Mouse (Mus musculus): Measurements from ENCODE around the gene Trabd2b. TPM values are rescaled to one million over a fixed set of nuclear protein-coding genes. Genes with fewer than 3 reads are reported as not detected.
A peak's percentile ranks its signal among the peaks of the same experiment; 100 is the strongest.

Trabd2b gene
- total RNA-seq (2022), result 10 to 100 TPM; 62.0 to 82.7 (median 71.5) TPM

DNA sequence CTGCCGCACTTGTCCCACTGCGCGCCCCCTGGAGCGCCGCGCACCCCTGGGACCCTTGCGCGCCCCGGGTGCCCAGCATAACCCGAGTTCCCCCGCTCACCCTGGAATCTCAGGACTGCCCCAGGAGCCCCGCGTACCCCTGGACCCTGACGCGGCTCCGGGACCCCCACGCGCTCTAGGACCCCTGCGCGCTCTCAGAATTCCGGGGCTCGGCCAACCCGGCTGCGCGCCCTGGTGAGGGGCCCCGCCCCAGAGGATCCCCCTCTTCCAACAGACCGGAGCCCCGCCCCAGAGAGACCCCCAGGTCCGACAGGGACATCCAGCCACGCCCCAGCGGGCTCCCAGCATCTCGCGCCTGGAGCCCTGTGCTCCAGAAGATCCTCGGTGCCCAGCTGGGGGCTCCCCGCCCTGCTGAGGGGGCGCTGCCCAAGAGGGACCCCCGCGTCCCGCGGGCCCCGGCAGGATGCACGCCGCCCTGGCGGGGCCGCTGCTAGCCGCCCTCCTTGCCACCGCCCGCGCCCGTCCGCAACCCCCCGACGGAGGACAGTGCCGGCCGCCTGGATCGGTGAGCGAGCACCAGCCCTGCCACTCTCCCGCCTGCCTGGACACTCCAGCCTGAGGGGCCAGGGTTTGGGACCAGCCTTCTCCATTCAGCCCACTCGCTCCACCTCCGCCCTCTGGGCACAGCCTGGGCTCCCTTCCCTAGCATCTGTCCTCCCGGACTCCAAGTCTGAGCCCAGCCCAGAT, at the start of gene Trabd2b:
Gene Trabd2b, plus strand, starts transcription at position 370 of the 747 bp plus-strand sequence.
- no peak for DNase-seq (ENCODE audit: low spot score)

- no peak for DNase-seq (ENCODE audit: low spot score)
These were observed 49.1 kb upstream of the Trabd2b start for GRCm38 (mm10) chr4:114357420-114357819.

DNA sequence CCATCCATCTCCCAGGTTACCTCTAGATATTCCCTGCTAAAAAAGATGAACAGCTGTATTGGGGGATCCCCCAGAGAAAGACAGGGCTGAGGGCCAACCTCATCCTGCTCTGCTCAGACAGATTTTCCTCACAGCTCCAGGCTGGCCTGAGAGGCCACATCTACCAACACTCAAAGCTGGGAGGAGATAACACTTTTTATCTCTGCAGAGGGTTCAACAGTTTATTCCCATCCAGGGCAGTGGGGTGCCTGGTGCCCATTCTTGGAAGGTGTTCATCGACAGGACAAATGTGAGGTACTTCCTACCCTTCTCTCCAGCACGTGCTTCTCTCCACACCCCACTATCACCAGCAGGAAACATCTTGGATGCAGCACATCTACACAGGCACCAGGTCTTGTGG, 47.6 kb upstream of the Trabd2b start:
- DNase-seq (ENCODE audit: low spot score), result no peak

- no peak for DNase-seq (ENCODE audit: low spot score)
These were observed 46.7 kb upstream of the Trabd2b start for GRCm38 (mm10) chr4:114359818-114360217.

- no peak for DNase-seq (ENCODE audit: low spot score)
These were observed 45.2 kb upstream of the Trabd2b start for GRCm38 (mm10) chr4:114361336-114361735.

- DNase-seq (ENCODE audit: low spot score), result no peak
These were observed 41.5 kb upstream of the Trabd2b start for GRCm38 (mm10) chr4:114365000-114365399.

DNA sequence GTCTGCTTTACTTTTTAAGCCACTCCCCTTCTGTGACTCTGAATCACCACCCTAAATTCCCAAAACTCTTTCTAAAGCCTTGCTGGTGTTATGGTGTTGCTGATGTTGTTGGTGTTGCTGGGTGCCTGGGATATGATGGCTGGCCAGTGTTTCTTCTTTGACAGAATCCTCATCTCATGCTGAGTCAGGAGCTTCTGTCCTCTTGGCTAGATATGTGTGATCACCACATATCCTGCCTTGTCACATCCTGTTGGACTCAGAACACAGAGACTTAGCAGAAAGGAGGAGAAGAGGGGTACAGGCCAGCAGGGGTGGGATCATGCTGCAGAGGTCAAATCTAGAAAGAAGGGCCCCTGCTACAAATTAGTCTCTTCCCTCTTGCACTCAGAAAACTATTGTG, 40.9 kb upstream of the Trabd2b start:
- DNase-seq (ENCODE audit: low spot score), result no peak

- no peak for DNase-seq (ENCODE audit: low spot score)
These were observed 39.5 kb upstream of the Trabd2b start for GRCm38 (mm10) chr4:114367005-114367404.

GRCm38 (mm10) chr4:114367840-114368239, 38.7 kb upstream of the Trabd2b start:
- DNase-seq (ENCODE audit: low spot score), result no peak

DNA sequence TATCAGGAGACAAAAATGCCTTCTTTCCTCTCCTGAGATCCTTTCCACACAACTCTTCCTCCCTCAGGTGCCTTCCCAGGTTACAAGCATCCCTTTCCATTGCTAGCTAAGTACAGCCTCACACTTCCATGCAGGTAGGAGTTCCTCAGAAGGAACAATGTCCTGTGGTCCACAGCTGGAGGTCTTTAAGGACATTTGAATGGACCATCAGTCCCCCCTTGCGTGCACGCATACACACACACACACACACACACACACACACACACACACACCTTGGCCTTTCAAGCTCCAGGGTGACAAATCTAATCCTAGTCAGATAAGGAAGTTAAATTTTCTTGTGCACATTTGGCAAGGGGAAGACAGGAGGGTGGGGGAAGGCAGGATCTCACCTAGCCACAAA, 36.9 kb upstream of the Trabd2b start:
- no peak for DNase-seq (ENCODE audit: low spot score)

DNA sequence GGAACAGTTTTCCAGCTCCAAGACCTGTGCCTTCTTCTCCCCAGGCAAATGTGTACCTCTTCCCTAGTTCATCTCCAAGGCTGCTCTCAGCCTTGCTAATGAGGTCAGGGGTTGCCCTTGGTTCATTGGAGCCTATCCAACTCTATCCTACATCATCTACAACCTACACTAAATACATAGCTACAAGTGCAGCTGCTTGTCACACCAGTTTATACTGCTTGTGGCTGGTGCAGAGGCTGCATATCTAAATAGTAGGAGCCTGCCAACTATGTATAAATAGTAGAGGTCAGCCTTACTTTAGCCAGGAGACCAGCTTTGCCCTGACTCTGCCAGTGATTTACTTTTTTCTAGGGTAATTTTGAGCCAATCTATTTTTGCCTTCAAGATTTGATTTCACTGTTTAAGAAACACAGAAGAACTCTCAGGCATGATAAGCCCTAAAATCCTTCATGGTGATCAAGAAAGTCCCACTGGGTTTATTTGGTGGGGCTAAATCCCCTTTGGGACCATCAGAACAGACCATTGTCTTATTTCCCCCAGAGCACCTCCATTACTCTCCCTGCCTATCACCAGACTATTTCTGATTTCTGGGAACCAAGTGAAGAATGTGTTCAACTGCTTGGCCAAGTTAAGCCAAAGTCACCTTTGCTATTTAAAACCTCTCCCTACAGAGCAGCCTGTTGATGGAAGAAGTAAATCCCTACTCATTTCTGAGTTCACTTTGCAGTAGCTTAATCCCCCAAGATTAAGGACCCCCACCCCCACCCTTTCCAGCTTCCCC, 35.4 kb upstream of the Trabd2b start:
- peak; percentile 35 for DNase-seq (ENCODE audit: low spot score)

GRCm38 (mm10) chr4:114372699-114373098, 33.8 kb upstream of the Trabd2b start:
- no peak for DNase-seq (ENCODE audit: low spot score)

- no peak for DNase-seq (ENCODE audit: low spot score)
These were observed 32.2 kb upstream of the Trabd2b start for GRCm38 (mm10) chr4:114374330-114374729.

- no peak for DNase-seq (ENCODE audit: low spot score)
These were observed 29.0 kb upstream of the Trabd2b start for GRCm38 (mm10) chr4:114377531-114377930.

DNA sequence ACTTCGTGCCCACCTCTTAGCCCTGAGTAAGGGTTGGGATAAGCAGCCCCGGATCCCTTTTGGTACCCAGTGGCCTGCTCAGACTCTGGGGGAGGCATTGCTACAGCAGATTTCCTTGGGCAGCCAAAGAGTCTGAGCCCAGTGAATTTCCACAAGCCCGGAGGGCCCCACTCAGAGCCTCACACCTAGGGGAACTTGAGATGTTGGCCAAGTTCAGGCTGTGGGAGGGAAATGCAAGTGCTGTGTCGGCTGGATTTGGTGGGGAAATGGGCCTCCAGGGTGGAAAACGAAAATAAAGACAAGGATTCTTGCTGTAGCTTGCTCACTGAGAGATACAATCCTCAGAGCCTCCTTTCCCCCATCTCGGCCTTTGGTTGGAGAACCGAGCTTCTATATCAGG, 28.0 kb upstream of the Trabd2b start:
- DNase-seq (ENCODE audit: low spot score), result no peak

- DNase-seq (ENCODE audit: low spot score), result no peak
These were observed 27.0 kb upstream of the Trabd2b start for GRCm38 (mm10) chr4:114379416-114379956.

- DNase-seq (ENCODE audit: low spot score), result no peak
These were observed 23.9 kb upstream of the Trabd2b start for GRCm38 (mm10) chr4:114382627-114383026.

DNA sequence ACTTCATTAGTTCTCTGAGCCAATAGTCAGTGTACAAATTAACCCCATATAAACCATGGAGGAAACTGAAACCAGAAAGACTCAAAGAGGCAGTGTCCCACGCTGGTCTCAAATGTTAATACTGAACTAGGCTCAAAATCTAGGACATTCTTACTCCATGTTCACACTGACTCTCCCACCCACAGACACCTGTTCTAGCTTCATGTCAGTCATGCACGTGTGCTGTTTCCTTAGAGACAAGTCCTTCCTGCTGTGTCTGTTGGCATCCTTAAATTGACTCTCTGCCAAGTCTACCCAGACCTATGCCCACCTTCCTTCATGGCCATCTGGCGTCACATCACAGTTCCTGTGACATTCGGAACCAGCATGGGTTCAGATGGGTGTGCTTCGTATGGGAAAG, 21.3 kb upstream of the Trabd2b start:
- no peak for DNase-seq (ENCODE audit: low spot score)

DNA sequence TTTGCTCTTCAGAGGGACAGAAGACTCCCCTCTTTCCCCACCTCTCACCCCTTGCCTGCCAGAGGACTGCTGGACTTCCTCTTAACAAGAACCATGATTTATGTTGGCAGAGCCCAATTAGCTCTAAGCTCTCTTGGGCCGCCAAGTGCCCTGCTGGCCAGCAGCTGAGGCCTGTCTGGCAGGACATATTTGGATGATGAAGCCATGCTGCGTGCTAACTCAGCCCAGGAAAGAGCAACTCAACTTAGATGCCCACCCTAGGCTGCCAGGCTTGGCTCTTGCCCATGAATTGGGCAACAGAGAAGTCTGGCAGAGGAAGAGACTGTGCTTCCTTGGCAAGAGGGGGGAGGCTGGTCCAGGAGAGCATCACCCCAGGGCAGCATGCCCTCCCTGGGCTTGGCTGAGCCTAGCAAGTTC, 20.1 kb upstream of the Trabd2b start:
- peak; percentile 67 for DNase-seq (ENCODE audit: low spot score)

DNA sequence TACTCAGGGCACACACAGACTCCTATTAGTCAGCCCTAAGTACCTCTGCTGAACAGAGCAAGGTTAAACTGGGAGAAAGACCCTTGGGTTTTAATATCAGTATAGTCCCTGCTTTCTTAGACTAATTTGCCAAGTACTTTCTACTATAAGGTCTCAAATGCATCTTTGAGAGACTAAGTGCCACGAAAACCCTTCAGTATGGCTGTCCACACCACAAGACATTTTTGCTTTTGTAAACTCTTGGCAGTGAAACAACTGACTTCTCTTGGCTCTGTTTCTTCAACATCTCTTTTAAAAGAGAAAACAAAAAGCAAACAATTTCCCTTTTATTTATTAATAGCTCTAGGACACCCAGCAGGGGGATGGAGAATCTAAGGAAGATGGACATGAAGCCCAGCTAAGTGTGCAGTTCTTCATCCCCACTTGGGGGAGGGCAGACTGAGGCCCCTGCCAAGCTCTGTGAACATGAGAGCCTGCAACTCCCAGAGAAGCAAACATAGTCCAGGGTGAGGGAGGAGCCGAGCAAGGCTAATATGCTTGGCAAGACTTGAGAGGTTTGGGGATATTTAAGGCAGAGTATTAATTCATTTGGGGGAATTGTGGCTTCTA, 18.9 kb upstream of the Trabd2b start:
- no peak for DNase-seq (ENCODE audit: low spot score)

DNA sequence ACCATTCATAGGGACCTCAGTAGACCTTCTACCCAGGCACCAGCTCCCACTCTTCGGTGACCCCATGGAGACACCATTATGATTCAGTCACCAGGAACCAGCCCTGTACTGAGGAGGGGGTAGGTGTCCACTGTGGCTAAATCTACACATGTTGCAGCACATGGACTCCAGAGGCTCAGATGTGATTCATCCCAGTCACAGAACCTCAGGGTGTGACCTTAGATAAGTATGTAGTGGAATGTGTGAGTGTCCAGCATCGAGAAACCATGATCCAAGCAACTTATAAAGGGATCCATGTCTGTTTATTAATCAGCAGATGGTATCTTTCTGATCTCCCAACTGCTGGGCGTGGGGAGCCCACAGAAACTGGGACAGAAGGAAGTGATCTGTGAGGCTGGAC, 18.2 kb upstream of the Trabd2b start:
- DNase-seq (ENCODE audit: low spot score), result no peak

GRCm38 (mm10) chr4:114389653-114390052, 16.9 kb upstream of the Trabd2b start:
- DNase-seq (ENCODE audit: low spot score), result no peak
